In genomic region chr11:24136084-24136785, GRCm38 (mm10) we compare ENCODE assay signal across 15 mouse cellular contexts. TPM values are rescaled to one million over a fixed set of nuclear protein-coding genes. Genes with fewer than 3 reads are reported as not detected.
DNase-seq lines count a peak whose midpoint lies in the region; ATAC-seq and TF ChIP-seq lines count a peak whose summit lies in the region.
"Had no signal": no experiment of that assay in that cellular context is flagged by ENCODE, and none has a peak within 500 bp of the region (broad histone marks: within the 10 kb centered on the region; RNA-seq: fewer than 3 reads in every experiment).

No protein-coding gene starts in this region.

- peak; percentile 53 for DNase-seq in c-Kit-negative CD71-positive TER-119-positive erythroid progenitor cells, embryonic 14.5 days (ENCODE audit: low read depth, low spot score)
- no peak for DNase-seq in embryo, embryonic 9.5 days (ENCODE audit: extremely low spot score)
- DNase-seq: cerebellum, postnatal 36 days; lung, postnatal 36 days; thymus, postnatal 36 days had no signal

- H3K27me3 ChIP-seq in intestine, embryonic 15.5 days (replicated peaks), result no peaks in the 10 kb centered on the region
- H3K27me3 ChIP-seq in intestine, postnatal 0 days (replicated peaks; ENCODE audit: control insufficient read depth, insufficient read depth, low read length), result no peaks in the 10 kb centered on the region
- H3K27me3 ChIP-seq in erythroblast, embryonic 14.5 days (ENCODE audit: control insufficient read depth), result no peaks in the 10 kb centered on the region
- H3K27me3 ChIP-seq in midbrain, embryonic 15.5 days (replicated peaks), result no peaks in the 10 kb centered on the region
- H3K27me3 ChIP-seq: neural tube, embryonic 13.5 days had no signal

- no peak overlapping the region for H3K9ac ChIP-seq in intestine, embryonic 15.5 days
- no peak overlapping the region for H3K9ac ChIP-seq in intestine, postnatal 0 days (ENCODE audit: low read depth, low read length)
- no peak overlapping the region for H3K9ac ChIP-seq in midbrain, embryonic 15.5 days
- H3K9ac ChIP-seq: neural tube, embryonic 13.5 days had no signal

- H3K36me3 ChIP-seq in intestine, embryonic 15.5 days, result no peaks in the 10 kb centered on the region
- no peaks in the 10 kb centered on the region for H3K36me3 ChIP-seq in intestine, postnatal 0 days (ENCODE audit: control insufficient read depth, insufficient read depth)
- peaks cover 85% of the 10 kb centered on the region for H3K36me3 ChIP-seq in erythroblast, embryonic 14.5 days (ENCODE audit: control insufficient read depth)
- no peaks in the 10 kb centered on the region for H3K36me3 ChIP-seq in midbrain, embryonic 15.5 days (replicated peaks)

- H3K4me1 ChIP-seq in intestine, embryonic 15.5 days (replicated peaks), result peaks cover 2% of the 10 kb centered on the region
- H3K4me1 ChIP-seq in intestine, postnatal 0 days (replicated peaks; ENCODE audit: control insufficient read depth, insufficient read depth, low read length), result peaks cover 3% of the 10 kb centered on the region; the same call in 1 of the 2 replicates
- H3K4me1 ChIP-seq in erythroblast, embryonic 14.5 days (ENCODE audit: control insufficient read depth), result peaks cover 95% of the 10 kb centered on the region
- H3K4me1 ChIP-seq in midbrain, embryonic 15.5 days, result peaks cover 6% of the 10 kb centered on the region; the same call in 1 of the 2 replicates

- 0 out of 2 replicates have a peak, but pooled peaks have one; percentile 23 for ATAC-seq in intestine, embryonic 15.5 days
- no peak for ATAC-seq in intestine, postnatal 0 days
- 0 out of 2 replicates have a peak, but pooled peaks have one; percentile 14 for ATAC-seq in megakaryocyte, adult 5-6 weeks (ENCODE audit: poor library complexity, severe bottlenecking)
- no peak for ATAC-seq in midbrain, embryonic 15.5 days (replicated peaks)
- ATAC-seq: CD4-positive, CD25-positive, alpha-beta regulatory T cell, adult 4 months; Patski had no signal

- H3K4me3 ChIP-seq in intestine, embryonic 15.5 days (replicated peaks), result no peak overlapping the region
- no peak overlapping the region for H3K4me3 ChIP-seq in intestine, postnatal 0 days (ENCODE audit: low read depth, low read length)
- peak overlapping the region; percentile 23 for H3K4me3 ChIP-seq in erythroblast, embryonic 14.5 days (replicated peaks)
- no peak overlapping the region for H3K4me3 ChIP-seq in midbrain, embryonic 15.5 days
- H3K4me3 ChIP-seq: forebrain, embryonic 10.5 days; neural tube, embryonic 13.5 days had no signal

- no peaks in the 10 kb centered on the region for H3K9me3 ChIP-seq in intestine, embryonic 15.5 days
- no peaks in the 10 kb centered on the region for H3K9me3 ChIP-seq in intestine, postnatal 0 days (ENCODE audit: control insufficient read depth)
- peaks cover 8% of the 10 kb centered on the region for H3K9me3 ChIP-seq in erythroblast, embryonic 14.5 days (ENCODE audit: control insufficient read depth, low read length)
- H3K9me3 ChIP-seq in midbrain, embryonic 15.5 days, result no peaks in the 10 kb centered on the region
- H3K9me3 ChIP-seq: neural tube, embryonic 13.5 days had no signal

- no peak overlapping the region for H3K4me2 ChIP-seq in intestine, embryonic 15.5 days (replicated peaks)
- H3K4me2 ChIP-seq in intestine, postnatal 0 days (replicated peaks; ENCODE audit: low read depth), result no peak overlapping the region
- H3K4me2 ChIP-seq in midbrain, embryonic 15.5 days, result no peak overlapping the region
- H3K4me2 ChIP-seq: neural tube, embryonic 13.5 days had no signal

- 56% methylated on average over 6 of the region's 6 CpGs for WGBS in intestine, embryonic 15.5 days
- 54% methylated on average over 6 of the region's 6 CpGs for WGBS in intestine, postnatal 0 days
- 88% methylated on average over 6 of the region's 6 CpGs for whole genome bisulfite sequencing in midbrain, embryonic 15.5 days

- no peak for TF ChIP-seq CTCF in intestine, postnatal 0 days (IDR thresholded peaks at IDR 0.05; ENCODE audit: low read depth)

- no peak overlapping the region for H3K27ac ChIP-seq in intestine, embryonic 15.5 days
- no peak overlapping the region for H3K27ac ChIP-seq in intestine, postnatal 0 days (ENCODE audit: low read depth, low read length)
- H3K27ac ChIP-seq in midbrain, embryonic 15.5 days, result no peak overlapping the region
- H3K27ac ChIP-seq: forebrain, embryonic 10.5 days; kidney, postnatal 0 days; neural tube, embryonic 13.5 days had no signal

RNA-seq across cellular contexts. Expression of gene Bcl11a, which starts 58.4 kb away (rescaled TPM):
- polyA plus RNA-seq in intestine, embryonic 15.5 days (2015; fragmentation: Nextera tagmentation; extraction: Ambion mirVana), result 17.3 and 19.7 TPM in 2 replicates
- 5.9 and 6.5 TPM in 2 replicates for polyA plus RNA-seq in intestine, postnatal 0 days (2015; fragmentation: Nextera tagmentation; extraction: Ambion mirVana)
- polyA plus RNA-seq in erythroblast, embryonic 14.5 days (2012), result 4.5 and 4.9 TPM in 2 replicates
- total RNA-seq in megakaryocyte, adult 5-6 weeks (2015), result 31.4 and 33.7 TPM in 2 replicates
- 16.2 and 34.6 TPM in 2 replicates for total RNA-seq in megakaryocyte, adult 5-6 weeks (2017)
- 101 and 105 TPM in 2 replicates for polyA plus RNA-seq in midbrain, embryonic 15.5 days (2015; fragmentation: Nextera tagmentation; extraction: Ambion mirVana)
- polyA plus RNA-seq: Patski had no signal

Comparison
In these comparisons a context has a peak if more than half of its experiments do, and no peak if none do; other contexts are left out.
1. ATAC-seq: peak in intestine, embryonic 15.5 days (single experiment) and megakaryocyte, adult 5-6 weeks (single experiment); none in intestine, postnatal 0 days (single experiment) and midbrain, embryonic 15.5 days (single experiment).